Mouse (Mus musculus) liver, embryonic 14.5 days (tissue): ENCODE results near the gene Pcdh15. TPM values are rescaled to one million over a fixed set of nuclear protein-coding genes. Genes with fewer than 3 reads are reported as not detected.

Source experiments
- ATAC-seq: fragments of 200-750 bp; cut with Nextera tagmentation; 2 replicates; pipeline ENCODE4 v1.8.0; 2017; ENCODE audit warnings: moderate number of reproducible peaks, mild to moderate bottlenecking, moderate library complexity; ENCODE audit not compliant: insufficient read depth
- DNase-seq, 3 experiments: peaks; one replicate each; pipeline ENCODE4 v3.0.0-alpha.2; 2012 to 2013; ENCODE audit warnings: low read depth in 3 of 3, low spot score in 3 of 3
- H3K27ac ChIP-seq: fragments of 300-500 bp; sonication (generic); 2 replicates; pipeline ENCODE4 v1.5.1; 2014; ENCODE audit warnings: moderate library complexity, mild to moderate bottlenecking, control low read depth, inconsistent platforms
- H3K27me3 ChIP-seq: fragments of 300-500 bp; sonication (generic); 2 replicates; pipeline ENCODE4 v1.6.1; 2014; ENCODE audit warnings: mild to moderate bottlenecking, low read length, moderate library complexity; ENCODE audit not compliant: control insufficient read depth, insufficient read depth
- H3K36me3 ChIP-seq: fragments of 300-500 bp; sonication (generic); replicated peaks from 2 replicates; pipeline ENCODE4 v1.6.1; 2014; ENCODE audit warnings: low read depth; ENCODE audit not compliant: control insufficient read depth, insufficient read depth
- H3K4me1 ChIP-seq, 2 experiments: fragments of 200-500 bp in 1 of 2; fragments of 300-500 bp in 1 of 2; sonication (generic) in 1 of 2; replicated peaks; 2 replicates each; pipeline ENCODE4 v1.6.1; 2012 to 2014; ENCODE audit warnings: antibody characterized with exemption in 1 of 2, inconsistent platforms in 1 of 2, low read length in 1 of 2; ENCODE audit not compliant: control insufficient read depth in 2 of 2, insufficient read depth in 2 of 2
- H3K4me2 ChIP-seq: fragments of 300-500 bp; sonication (generic); 2 replicates; pipeline ENCODE4 v1.6.1; 2014; ENCODE audit warnings: low read depth, mild to moderate bottlenecking, control low read depth, moderate library complexity
- H3K4me3 ChIP-seq, 2 experiments: fragments of 200-500 bp in 1 of 2; fragments of 300-500 bp in 1 of 2; sonication (generic) in 1 of 2; 2 replicates each; pipeline ENCODE4 v1.5.1; 2012 to 2014; ENCODE audit warnings: low read depth in 2 of 2, low read length in 2 of 2, mild to moderate bottlenecking in 2 of 2, control low read depth in 1 of 2, inconsistent platforms in 1 of 2, moderate library complexity in 1 of 2; ENCODE audit not compliant: insufficient read depth in 1 of 2
- H3K9ac ChIP-seq: fragments of 300-500 bp; sonication (generic); replicated peaks from 2 replicates; pipeline ENCODE4 v1.6.1; 2014; ENCODE audit warnings: mild to moderate bottlenecking, control low read depth, moderate library complexity
- H3K9me3 ChIP-seq: fragments of 300-500 bp; sonication (generic); 2 replicates; pipeline ENCODE4 v1.6.1; 2016; ENCODE audit warnings: low read length, mixed read lengths; ENCODE audit not compliant: control insufficient read depth
- CTCF ChIP-seq: IDR thresholded peaks from 2 replicates; pipeline ENCODE4 v1.5.1; 2016; ENCODE audit warnings: antibody characterized with exemption, low read depth, control low read depth
- EP300 ChIP-seq: IDR thresholded peaks from 2 replicates; pipeline ENCODE4 v1.6.1; 2016; ENCODE audit warnings: antibody characterized with exemption, low read depth
- WGBS: fragments of 180-500 bp; shearing (Covaris S2); extraction: QIAGEN DNeasy Blood & Tissue Kit; methylation state at CpG from one replicate; pipeline ENCODE4 v1.1.7; 2014; ENCODE audit not compliant: insufficient replicate concordance; 5-methylcytosine and 5-hydroxymethylcytosine counted together
- polyA plus RNA-seq, 2 experiments: library from polyadenylated mRNA; depleted of rRNA in 1 of 2; stranded (reverse) in 1 of 2; unstranded in 1 of 2; fragments of >200 nt; fragmentation: Nextera tagmentation in 1 of 2; extraction: Ambion mirVana in 1 of 2; gene quantifications; 2 replicates each; pipeline versions ENCODE4 v1.2.1 to v1.2.3; 2012 to 2014

Gene Pcdh15
- polyA plus RNA-seq, 2 experiments = 0.02 TPM; not detected in 1

DNA sequence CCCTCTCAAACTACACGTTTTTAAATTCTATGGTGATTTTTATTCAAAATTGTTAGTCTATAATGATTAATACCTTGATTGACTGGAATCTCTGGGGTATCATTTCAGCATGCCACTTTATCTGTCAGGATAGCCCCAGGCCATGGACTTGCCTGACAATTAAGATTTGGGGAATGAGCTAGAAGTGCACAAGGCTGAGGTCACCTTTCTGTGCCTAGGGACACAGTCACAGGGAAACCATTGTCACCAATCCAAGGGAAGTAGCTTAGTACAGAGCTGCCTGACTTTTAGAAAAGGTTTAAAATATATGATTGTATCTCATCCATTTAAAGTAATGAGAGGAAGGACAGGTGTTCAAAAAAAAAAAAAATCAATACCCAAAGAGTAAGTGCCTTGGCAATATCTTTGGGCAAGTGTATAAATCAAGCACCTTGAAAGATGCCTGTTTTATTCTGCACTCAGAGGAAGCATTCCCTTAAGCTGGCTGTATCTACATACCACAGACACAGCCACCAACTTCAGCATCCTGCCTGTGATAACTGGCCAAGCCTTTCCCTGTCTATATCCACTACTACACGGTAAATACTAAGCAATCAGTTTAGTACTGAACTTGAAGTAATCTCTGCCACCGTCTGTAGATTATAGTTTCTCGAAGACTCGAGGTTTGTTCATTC lies 779.0 kb downstream of the Pcdh15 start:
- no peak for DNase-seq
- TF ChIP-seq CTCF (no peak), EP300 (no peak)
- no peak for ATAC-seq

DNA sequence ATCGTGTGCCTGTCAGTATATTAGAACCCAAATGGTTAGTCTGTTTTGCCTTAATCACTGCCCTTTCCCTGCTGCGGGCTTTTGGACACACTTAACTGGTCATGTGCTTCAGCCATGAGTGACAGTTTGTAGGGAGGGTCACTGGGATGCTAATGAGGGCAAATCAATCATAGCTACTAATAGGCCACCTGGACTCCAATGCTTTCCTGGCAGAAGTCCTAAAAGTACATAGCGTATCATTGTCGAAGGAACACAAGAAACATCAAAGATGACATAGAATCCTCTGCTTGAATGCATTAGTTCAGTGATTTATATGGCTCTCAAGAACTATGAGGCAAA lies 779.6 kb downstream of the Pcdh15 start:
- Histone ChIP-seq H3K9ac (no peak overlapping the region), H3K27me3 (no peaks in the 10 kb centered on the region), H3K4me3 (no peak overlapping the region), H3K27ac (no peak overlapping the region), H3K9me3 (no peaks in the 10 kb centered on the region), H3K36me3 (no peaks in the 10 kb centered on the region), H3K4me1 (no peaks in the 10 kb centered on the region), H3K4me2 (no peak overlapping the region)
- no peak for TF ChIP-seq CTCF
- WGBS = 56% methylated on average over 4 of the region's 4 CpGs
- ATAC-seq = no peak
- DNase-seq = no peak

More for the DNA sequence above, 779.0 kb downstream of the Pcdh15 start:
- Histone ChIP-seq H3K9me3 (no peaks in the 10 kb centered on the region), H3K4me3 (no peak overlapping the region), H3K27ac (no peak overlapping the region), H3K36me3 (no peaks in the 10 kb centered on the region), H3K27me3 (no peaks in the 10 kb centered on the region), H3K9ac (no peak overlapping the region), H3K4me2 (no peak overlapping the region), H3K4me1 (no peaks in the 10 kb centered on the region)
- 52% methylated on average over 5 of the region's 5 CpGs for WGBS

DNA sequence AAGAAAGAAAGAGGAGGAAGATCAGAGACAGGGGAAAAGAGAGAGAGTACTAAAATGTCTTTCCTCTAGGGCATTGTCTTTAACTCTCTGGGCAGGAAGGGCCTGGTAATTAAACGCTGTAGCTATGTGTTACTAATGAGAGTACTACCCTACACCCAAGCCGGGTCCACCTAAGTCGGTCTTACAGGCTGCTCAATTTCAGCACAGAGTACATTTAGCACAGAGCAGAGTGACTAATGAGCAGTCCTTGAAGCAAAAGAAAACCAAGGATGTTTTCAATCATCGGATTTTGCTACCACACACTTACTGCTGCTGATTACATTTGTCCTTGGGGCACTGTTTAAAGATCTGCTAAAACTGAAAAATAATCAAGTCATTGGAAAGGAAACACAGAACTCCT lies 788.6 kb downstream of the Pcdh15 start:
- no peak overlapping the region for H3K9ac ChIP-seq
- no peaks in the 10 kb centered on the region for H3K36me3 ChIP-seq
- no peak overlapping the region for H3K4me2 ChIP-seq
- DNase-seq (no peak), ATAC-seq (no peak)
- no peaks in the 10 kb centered on the region for H3K4me1 ChIP-seq
- no peaks in the 10 kb centered on the region for H3K9me3 ChIP-seq
- TF ChIP-seq CTCF = no peak
- no peak for TF ChIP-seq EP300
- WGBS = 57% methylated on average over 4 of the region's 4 CpGs
- H3K27ac ChIP-seq = no peak overlapping the region
- H3K27me3 ChIP-seq = no peaks in the 10 kb centered on the region
- H3K4me3 ChIP-seq = no peak overlapping the region

DNA sequence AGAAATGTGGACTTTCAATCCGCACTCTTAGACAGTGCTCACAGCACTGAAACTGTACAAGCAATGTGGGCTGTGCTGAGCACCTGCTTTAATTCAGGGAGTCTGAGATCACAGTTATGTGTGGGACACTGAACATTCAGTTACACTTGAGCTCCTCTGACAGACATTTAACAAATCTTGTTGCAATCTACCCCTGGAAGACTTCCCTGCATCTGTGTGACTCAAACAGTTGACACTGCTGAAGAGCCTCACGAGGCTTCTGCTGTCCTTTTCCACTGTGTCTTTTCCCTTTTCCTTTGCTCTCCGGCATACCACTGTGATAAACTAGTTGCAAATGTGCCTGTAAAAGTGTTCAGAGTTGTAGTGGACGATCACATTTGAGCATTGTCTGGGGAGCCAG lies 793.1 kb downstream of the Pcdh15 start:
- H3K9ac ChIP-seq = no peak overlapping the region
- ATAC-seq (no peak), DNase-seq (no peak)
- H3K27me3 ChIP-seq = no peaks in the 10 kb centered on the region
- H3K4me1 ChIP-seq = no peaks in the 10 kb centered on the region
- no peaks in the 10 kb centered on the region for H3K9me3 ChIP-seq
- no peak for TF ChIP-seq CTCF
- no peak for TF ChIP-seq EP300
- no peaks in the 10 kb centered on the region for H3K36me3 ChIP-seq
- H3K4me2 ChIP-seq = no peak overlapping the region
- WGBS = 59% methylated on average over 4 of the region's 4 CpGs
- H3K27ac ChIP-seq = no peak overlapping the region
- no peak overlapping the region for H3K4me3 ChIP-seq

DNA sequence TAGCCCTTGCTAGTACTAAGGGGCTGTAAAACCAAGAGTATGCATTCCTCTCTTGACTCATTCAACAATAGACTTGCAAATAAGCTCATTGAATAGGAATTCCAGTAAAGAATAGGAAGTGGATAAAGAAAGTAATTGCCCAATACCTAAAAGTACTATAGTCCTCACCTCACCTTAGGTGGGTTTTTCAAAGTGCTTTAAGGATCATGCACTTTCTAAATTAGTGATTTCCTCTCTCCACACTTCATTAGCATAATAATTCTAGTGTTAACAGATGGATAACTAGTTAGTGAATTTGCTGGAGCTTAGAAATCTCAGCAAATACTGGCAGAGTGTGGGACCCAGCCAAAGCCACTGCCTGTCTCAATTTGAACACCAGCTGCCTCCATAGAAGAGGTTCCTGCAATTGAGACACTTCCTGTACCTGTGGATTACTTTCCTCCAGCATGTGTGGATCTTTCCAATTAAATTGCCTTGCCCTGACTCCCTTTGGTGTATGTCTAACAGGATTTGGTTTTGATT lies 797.0 kb downstream of the Pcdh15 start:
- Histone ChIP-seq H3K4me2 (no peak overlapping the region), H3K9ac (no peak overlapping the region), H3K4me1 (no peaks in the 10 kb centered on the region), H3K36me3 (no peaks in the 10 kb centered on the region), H3K9me3 (no peaks in the 10 kb centered on the region), H3K27ac (no peak overlapping the region), H3K27me3 (no peaks in the 10 kb centered on the region), H3K4me3 (no peak overlapping the region)
- DNase-seq (no peak), ATAC-seq (no peak)
- TF ChIP-seq EP300 = no peak
- TF ChIP-seq CTCF = no peak
